Mouse (Mus musculus) MEL-GATA-1-ER (cell line): Measurements from ENCODE around the gene Chgb.

ENCODE experiments used
- DNase-seq: peaks from one replicate; pipeline ENCODE4 v3.0.0-alpha.2; 2012; ENCODE audit warnings: low read depth; ENCODE audit errors: extremely low read depth

The Chgb gene

DNA sequence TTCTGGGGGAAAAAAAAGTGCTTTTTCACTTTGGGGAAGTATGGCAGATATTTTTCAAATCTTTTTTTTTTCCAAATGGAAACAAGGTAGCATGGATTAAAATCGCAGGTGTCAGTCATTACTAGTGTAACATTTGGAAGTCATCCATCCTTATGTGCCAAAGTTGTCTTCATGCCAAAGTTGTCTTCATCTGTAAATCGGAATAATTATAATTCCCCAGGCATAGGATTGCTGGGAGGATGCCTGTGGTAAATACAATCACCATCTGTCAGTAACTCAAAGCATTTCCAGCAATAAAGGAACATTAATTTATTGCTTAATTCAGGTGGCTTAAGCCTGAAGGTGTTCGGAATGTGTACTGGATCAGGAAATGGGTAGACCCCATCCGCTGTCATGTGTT is 60.0 kb downstream of the Chgb start:
- no peak for DNase-seq
